Mouse (Mus musculus) A20 (cell line): ENCODE results near the gene Srpk2.
A peak's percentile ranks its signal among the peaks of the same experiment; 100 is the strongest.
"Not testable (repeated sequence)": the region's sequence is repeated elsewhere in the genome, so short reads cannot be mapped to it uniquely, and the experiment has no call there.

Experiments used
- DNase-seq: peaks from one replicate; pipeline ENCODE4 v3.0.0-alpha.2; 2011; ENCODE audit warnings: low read depth, low spot score

Srpk2 gene

DNA sequence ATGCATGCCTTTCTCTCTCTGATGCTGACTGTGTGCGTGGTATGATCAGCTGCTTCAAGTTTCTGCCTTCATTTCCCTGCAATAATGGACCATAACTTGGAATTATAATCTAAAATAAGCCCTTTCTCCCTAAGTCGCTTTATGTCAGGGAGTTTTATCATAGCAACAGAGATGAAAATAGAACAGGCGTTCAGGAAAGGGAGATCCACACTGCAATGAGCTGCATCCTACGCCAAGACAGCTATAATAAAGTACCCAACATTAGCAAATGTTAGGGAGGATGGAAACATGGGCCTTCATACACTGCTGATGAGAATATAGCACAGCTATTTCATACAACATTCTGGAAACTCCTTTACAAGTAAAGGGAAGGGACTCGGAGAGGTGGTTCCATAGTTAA, 116.2 kb downstream of the Srpk2 start:
- no peak for DNase-seq

DNA sequence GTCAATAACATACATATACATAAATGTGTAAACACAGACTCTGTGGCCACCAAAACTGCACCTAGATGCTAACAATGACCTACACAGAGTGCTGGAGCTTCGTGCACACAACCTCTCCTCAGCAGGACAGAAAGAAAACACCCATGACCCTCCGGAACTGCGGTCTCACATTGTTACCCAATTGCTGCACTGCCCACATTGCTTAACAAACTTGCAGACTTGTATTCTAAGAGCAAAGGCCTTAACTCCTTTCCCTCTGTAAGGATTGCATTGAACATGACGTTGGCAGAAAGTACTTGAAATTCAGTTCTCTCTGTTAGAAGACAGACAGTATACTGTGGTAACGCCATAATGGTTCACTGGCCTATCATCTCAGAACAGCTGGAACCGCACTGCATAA, 118.0 kb downstream of the Srpk2 start:
- DNase-seq: no peak

DNA sequence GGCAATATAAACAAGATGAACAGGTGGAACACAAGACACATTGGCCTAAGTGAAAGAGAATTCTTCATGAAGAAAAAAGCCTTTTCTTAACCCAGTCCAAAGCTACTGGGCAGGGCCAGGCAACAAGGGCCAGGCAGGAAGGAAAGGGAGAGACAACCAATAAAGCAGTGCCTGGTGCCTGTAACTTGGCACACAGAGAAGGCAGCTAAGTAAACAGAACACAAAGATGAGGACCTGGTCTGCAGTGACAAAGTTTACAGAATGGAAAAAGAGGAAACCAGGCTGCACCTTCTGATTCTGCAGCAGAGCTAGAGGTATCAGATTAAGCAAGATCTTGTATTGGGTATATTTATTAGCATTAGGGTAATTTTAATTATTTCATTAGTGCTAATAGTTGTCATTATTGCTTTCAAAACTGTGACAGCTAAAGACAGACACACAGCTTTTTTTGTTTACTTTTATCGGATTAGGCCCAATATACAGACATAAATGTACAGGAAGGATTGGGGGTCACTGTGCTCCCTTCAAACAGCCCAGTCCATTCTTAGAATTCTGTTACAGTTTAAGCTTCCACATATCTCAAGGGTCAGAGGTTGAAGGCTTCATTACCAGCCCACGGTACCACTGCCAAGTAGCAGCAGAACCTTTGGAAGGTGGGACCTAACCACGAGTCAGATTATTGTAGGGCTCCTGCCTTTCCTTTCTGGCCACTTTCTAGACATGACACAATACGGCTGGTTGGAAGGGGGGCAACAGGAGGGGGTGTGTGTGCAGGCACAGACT, 121.9 kb downstream of the Srpk2 start:
- DNase-seq: no peak

DNA sequence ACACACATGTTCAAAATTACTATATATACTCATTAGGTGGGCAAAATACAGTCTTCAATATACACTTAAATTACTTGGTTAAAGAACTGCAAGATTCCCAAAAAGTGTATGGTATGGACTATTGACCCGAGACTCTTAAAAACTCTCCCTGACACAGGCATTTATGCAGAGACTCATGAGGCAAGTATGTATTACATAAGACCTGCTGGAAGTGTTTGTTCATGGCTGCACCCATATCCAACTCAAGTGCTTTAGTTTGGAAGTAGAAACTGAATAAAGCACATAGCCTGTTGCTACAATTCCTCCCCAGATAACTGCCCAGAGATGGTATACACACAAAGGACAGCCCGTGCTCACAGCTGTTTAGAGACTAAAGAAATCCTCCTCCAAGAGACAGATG, 123.2 kb downstream of the Srpk2 start:
- DNase-seq: no peak

DNA sequence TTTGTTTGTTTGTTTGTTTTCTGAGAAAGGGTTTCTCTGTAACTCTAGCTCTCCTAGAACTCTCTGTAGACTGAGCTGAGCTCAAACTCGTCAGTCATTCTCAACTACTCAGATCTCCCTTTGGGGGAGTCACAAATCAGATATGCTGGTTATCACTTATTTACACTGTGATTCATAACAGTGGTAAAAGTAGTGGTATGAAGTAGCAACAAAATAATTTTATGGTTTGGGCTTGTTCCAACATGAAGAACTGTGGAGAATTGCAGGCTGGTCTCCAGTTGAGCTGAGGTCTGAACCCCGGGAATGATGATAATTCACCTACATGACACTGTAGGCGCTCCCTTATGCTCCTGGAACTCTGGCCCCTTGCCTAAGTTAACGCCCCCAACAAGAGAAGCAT, 124.2 kb downstream of the Srpk2 start:
- DNase-seq: no peak

DNA sequence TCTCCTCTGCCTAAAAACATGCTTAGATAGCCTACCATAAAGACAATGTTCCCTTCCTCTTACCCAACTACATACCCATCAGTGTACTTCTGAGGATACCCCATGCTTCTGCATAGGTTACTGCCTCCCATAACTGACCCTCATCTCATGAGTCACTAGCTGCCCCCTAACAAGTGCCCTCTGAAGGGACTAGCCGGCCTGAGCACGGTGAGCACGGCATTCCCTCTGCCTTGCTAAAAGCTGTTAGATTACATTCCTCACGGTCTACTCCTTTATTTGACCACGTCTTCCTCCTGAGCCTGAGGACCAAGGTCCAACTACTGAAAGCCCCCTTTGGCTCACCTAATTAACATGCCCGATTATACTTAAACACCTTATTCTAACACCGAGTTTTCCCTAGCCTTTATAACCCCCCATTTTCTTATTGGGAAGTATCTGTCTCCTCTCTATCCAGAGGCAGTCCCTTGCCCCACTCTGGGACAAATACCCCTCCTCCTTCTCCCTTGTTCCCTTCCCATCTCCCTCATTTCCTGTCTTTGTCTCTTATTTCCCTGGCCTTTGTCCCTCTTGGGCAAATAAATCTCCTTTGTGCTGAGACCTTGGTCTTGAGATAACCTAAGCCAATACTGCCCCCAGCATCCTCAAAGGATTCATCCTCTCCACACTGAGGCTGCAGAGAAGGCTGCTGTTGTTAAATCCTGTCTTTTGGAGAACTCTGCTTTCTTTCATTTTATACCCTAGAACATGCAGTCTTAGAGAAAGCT, 128.2 kb downstream of the Srpk2 start:
- no peak for DNase-seq

DNA sequence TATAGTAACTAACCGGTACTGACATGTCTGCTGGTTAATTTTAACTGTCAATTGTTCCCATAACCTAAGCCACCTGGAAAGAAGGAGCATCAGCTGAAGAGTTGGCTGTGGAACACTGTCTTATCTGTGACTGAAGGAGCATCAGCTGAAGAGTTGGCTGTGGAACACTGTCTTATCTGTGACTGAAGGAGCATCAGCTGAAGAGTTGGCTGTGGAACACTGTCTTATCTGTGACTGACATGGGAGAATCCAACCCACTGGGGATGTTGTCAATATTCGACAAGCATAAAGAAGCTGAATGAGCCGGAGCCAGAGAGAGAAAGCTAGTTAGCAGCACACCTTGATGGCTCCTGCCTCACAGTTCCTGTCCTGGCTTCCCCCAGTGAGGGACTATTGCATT, 131.1 kb downstream of the Srpk2 start:
- not testable (repeated sequence) for DNase-seq

DNA sequence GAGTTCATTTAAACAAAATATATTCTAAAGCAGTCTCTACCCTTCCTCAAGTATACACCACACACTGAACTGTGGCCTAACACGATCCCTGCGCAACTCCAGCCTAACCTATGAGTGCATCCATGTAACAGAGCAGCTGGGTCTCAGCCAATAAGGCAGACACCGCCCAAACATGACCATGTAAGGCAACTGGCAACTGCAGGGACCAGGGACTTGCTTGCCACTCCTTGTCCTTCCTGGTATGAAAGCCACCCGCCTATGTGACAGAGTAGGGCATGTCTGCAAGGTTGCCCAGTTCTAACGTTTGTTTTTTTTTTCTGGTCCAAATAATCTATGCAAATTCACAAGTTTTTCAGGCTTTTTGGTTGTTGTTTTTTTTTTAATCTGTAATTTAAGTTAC, 132.7 kb downstream of the Srpk2 start:
- peak; percentile 19 for DNase-seq

DNA sequence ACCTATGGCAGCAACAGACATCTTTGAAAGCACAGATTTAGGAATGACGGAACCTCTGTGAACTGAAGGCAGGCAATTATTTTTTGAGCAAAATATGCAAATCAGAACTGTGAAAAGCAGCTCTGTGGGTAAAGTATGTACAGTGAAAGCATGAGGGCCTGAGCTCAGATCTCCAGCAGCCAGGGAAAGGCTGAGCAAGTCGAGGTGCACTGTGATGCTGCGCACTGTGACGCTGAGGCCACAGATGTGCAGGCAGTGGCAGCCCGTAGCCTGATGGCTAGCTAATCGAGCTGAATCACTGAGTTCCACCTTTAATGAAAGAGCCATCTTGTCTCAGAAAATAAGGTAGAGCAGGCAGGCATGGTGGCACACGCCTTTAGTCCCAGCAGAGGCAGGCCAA, 148.7 kb downstream of the Srpk2 start:
- no peak for DNase-seq

DNA sequence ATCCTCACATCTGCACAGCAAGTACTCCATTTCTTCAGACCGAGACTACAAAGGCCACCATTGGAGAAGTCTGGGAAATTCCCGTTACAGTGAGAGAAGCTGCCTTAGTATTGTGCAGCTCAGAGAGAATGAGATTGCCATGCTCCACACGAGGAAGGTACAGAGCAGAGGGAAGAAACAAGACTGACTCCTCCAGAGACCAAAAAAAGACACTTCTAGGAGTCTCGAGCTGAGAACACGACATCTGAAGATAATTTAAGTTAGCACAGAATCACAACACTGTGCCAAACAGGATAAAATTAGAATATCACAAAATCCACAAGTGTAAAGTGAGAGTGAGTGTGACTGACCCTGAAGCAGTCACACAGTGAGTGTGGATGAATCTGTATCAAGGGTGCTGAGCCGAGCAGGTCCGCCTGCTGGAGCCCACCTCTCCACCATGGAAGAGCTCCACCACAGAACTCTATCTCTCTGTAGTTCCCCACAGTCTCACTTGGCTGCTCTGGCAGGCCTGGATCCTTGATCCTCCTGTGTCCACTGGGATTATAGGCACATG, 152.8 kb downstream of the Srpk2 start:
- DNase-seq: no peak

DNA sequence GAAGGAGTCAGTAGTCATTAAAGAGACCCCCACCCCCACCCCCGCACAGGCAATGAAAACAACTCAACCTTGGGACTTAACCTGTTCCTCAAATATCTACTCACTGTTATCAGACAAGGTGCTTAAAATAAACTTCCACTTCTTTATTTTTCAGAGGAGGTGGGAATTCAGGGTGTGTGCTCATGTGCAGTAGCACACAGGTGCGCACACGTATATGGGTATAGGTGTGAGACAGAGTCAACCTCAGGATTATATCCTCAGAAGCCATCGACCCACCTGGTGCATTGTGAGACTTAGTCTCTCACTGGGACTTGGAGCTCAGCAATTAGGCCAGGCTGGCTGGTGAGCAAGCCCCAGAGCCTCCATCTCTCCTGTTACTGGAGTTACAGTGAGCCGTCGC, 153.3 kb downstream of the Srpk2 start:
- DNase-seq: peak; percentile 24

DNA sequence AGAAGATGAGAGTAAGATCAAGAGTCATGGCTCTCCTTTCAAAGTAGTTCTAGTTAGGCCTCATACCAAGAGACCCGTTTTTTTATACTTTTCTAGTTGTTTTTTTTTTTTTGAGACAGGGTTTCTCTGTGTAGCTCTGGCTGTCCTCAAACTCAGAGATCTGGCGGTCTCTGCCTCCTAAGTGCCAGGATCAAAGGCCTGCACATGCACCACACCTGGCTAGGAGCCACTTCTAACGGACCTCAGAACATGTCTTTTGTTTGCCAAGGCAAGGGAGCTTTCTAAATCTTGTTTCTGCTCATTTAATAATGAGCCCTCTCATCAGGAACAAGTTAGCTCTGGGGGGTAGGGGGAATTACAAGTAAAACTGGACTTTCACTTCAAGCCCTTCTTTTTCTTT, 159.8 kb downstream of the Srpk2 start:
- DNase-seq: no peak

DNA sequence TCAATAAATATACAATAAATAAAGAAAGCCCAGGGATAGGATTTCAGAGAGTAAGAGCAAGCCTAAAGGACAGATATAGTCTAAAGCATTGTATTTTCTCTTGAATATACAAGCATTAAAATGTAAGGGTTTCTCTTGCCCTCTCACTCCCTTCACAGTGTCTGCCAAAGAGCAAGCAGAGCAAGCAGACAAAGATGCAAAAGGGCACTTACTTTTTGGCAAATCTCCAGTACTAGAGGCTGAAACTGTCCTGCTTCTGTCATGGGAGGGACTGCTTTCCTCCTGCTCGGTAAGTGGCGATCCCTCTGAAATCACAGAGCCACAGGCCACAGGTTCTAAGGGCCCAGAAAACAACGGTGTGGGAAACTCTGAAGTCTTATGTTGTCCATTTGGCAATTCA, 160.5 kb downstream of the Srpk2 start:
- DNase-seq: no peak

DNA sequence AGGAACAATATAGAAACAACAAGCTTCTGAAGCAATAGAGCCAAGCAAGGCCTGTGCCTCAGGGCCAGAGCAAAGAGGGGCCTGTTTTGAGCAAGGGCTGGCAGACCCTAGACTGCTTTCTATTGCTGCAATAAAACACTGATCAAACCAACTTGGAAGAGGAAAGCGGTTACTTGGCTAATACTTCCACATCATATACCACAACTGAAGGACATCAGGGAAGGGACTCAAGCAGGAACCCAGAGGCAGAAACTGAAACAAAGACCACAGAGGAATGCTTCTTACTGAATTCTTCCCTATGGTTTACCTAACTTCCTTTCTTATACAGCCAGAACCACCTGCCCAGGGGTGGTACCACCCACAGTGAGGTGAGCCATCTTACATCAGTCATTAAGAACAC, 162.8 kb downstream of the Srpk2 start:
- no peak for DNase-seq

DNA sequence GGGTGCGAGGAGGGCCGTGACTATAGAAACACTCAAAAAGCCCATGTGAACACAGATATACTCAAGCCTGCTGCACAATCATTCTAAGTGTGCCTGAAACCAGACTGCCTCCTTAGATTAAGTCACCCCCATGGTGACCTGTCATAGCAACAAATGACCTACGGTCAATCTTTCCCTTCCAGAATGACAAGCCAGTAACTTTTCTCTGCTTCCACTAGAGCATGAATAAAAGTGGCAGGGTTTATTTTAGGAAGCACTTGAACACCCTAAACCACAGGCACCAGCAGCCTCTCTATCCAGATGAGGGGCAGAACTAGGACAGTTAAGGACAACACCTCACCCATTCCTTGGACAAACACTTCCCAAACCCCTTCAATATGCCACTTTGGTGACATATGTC, 164.7 kb downstream of the Srpk2 start:
- no peak for DNase-seq

DNA sequence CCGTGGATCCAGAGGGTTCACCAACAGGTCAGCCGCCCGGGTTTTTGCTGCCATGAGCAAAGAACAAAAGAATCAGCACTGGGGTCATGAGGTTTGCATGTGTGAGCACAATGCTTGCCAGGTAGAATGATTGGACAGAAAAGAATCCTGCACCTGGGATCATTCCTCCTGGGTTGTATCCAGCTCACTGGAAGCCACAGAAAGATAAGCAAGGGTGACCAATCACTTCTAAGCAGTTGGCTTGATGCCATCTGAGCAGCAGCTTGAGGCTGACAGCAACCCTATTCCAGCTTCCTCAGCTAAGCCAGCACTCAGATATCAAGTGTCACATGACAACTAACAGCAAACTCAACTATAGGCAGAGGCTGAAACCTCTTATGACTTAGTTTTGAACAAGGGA, 165.7 kb downstream of the Srpk2 start:
- no peak for DNase-seq

DNA sequence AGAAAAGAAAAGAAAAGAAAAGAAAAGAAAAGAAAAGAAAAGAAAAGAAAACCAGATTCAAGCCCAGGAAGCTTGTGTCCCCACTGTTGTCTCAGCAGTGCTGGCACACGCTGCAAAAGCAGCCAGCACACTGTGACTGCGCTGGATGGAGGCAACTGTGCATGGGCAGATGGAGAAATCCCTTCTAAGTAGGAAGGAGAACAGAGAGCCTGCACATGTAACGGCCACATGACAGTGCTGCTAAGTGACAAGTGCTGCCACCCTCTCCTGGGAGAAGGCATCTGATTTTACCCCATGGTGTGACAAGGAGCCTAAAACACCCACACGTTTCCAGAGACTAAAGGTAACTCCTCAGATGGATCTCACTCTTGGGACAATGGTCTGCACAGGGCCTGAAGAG, 166.6 kb downstream of the Srpk2 start:
- DNase-seq: no peak

DNA sequence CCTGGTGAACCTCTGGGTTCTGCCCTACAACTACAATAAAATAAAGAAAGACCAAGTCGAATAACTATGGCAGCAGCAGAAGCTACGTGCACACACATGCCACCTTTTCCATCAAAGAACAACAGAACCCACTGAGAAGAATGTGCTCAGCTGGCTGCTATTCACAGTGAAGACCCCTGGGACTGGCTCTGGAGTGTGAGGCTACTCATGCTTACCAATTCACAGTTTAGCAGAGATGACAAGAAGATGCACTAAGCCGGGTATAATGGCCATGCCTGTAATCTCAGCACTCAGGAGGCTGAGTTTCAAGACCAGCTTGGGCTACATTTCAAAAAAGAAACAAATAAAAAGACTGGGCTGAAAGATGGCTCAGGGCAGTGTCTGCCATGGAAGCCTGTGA, 167.5 kb downstream of the Srpk2 start:
- DNase-seq: no peak

DNA sequence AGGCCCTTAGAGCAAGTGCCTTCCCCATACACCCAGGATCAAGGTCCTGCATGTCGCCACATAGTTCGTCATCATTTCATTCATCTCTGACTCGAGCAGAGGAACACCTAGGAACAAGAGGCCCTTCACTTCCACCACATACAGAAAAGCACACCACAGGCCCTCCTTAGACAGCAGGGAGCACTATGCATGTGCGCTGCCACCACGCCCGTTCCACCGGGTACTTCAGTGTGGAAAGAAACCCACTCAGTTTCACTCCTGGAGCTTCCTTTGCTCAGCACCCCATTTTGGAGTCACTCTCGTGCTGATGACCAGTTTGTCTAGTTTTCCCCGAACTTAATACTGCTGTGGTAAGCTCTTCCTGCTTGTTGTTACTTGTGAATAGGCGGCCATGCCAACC, 169.4 kb downstream of the Srpk2 start:
- DNase-seq: no peak

DNA sequence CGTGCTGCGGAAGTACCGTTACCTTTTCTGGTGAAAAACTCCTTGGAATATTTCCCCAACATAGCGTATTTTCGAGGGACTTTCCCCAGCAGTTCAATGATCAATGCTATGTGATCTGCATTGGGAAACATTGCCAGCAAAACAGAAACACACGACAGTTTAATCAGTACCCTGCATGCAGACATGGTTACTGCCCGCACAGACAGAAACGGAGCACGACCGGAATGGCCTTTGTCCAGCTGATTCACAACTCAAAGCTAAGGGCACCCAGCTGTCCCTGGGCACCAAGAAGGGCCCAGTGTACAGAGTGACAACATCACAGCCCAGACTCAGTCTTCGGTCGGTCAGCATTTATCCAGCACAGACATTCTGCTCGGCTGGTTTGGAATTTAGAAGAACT, 170.9 kb downstream of the Srpk2 start:
- DNase-seq: no peak

DNA sequence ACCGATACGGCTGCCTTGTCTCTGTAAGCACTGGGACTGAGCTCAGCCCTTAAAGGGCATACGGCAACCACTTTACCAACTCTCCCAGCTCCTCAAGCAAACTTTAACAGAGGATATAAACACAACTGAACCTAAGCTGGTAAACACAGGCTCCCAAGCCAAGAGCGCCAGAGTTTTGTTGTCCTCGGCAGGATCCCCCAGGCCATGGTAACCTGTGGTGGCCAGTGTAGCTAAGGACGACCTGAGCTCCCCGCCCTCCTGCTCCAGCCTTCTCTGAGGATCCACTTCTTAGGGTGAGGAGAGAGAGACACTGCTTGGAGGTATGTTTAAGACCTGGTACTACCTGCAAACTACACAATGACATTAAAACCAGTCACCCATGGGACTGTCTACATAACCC, 171.9 kb downstream of the Srpk2 start:
- no peak for DNase-seq

DNA sequence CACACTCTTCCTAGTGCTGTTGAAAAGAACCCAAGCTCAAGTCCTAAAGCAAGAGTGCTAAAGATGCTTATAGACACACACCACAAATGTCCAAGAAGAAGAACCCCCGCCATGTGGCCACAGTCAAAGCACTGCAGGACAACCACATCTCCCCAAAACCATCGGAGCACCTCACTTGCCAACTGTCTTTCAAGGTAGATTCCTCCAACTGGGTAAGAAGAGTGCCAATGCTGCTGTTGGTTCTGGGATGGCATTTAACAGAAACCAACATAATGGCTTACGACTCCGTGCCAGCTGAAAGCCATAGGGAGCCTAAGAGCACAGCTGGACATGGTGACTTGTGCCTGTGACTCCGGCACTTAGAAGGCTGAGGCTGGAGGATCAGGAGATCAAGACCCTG, 173.0 kb downstream of the Srpk2 start:
- DNase-seq: no peak

DNA sequence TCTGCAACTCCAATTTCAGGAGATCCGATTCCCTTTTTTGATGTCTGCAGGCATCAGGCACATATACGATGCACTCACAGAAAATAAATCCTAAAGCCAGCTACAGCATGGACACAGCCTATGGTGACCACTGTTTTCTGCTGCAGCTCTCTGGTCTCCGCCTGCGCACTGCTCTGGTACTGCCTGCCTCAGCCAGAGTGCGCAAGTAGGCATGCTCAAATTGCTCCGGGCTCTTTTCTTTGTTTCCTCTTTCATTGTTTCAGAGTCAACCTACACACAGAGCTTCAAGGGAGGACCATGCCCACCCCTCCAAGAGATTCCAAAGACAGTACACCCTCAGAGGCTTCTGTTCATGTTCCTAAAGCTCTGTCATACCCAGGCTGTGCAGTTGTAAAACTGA, 175.8 kb downstream of the Srpk2 start:
- DNase-seq: no peak
